Mouse (Mus musculus) olfactory bulb, adult 2 months (tissue): ENCODE measurements around the gene Faf2.

ENCODE experiments used
- CTCF ChIP-seq: fragments of 200-500 bp; IDR thresholded peaks from 2 replicates; pipeline ENCODE4 v1.5.1; 2012; ENCODE audit warnings: low read depth, mild to moderate bottlenecking, low read length, moderate library complexity; ENCODE audit not compliant: insufficient read depth
- POLR2A ChIP-seq: fragments of 200-500 bp; IDR thresholded peaks from 2 replicates; pipeline ENCODE4 v1.6.1; 2012; ENCODE audit warnings: mild to moderate bottlenecking, low read depth, low read length, moderate library complexity; ENCODE audit not compliant: insufficient read depth

GRCm38 (mm10) chr13:54692711-54693557, 71.3 kb downstream of the Faf2 start:
- TF ChIP-seq POLR2A = no peak
- TF ChIP-seq CTCF = no peak
